Mouse (Mus musculus) liver, embryonic 16.5 days (tissue): ENCODE results near the gene Fam171b. TPM values are rescaled to one million over a fixed set of nuclear protein-coding genes. Genes with fewer than 3 reads are reported as not detected.

Experiments
- ATAC-seq: fragments of 200-750 bp; cut with Nextera tagmentation; 2 replicates; pipeline ENCODE4 v1.8.0; 2017; ENCODE audit warnings: low read depth, mild to moderate bottlenecking, moderate number of reproducible peaks, moderate library complexity
- H3K27ac ChIP-seq: fragments of 300-500 bp; sonication (generic); 2 replicates; pipeline ENCODE4 v1.5.1; 2014; ENCODE audit warnings: mild to moderate bottlenecking, low read length
- H3K27me3 ChIP-seq: fragments of 300-500 bp; sonication (generic); 2 replicates; pipeline ENCODE4 v1.6.1; 2014; ENCODE audit warnings: low read depth, low read length, mixed read lengths; ENCODE audit not compliant: control insufficient read depth, insufficient read depth
- H3K36me3 ChIP-seq: fragments of 300-500 bp; sonication (generic); 2 replicates; pipeline ENCODE4 v1.6.1; 2014; ENCODE audit warnings: mild to moderate bottlenecking; ENCODE audit not compliant: control insufficient read depth, insufficient read depth
- H3K4me1 ChIP-seq: fragments of 300-500 bp; sonication (generic); 2 replicates; pipeline ENCODE4 v1.6.1; 2014; ENCODE audit warnings: low read depth, low read length, mixed read lengths; ENCODE audit not compliant: control insufficient read depth
- H3K4me2 ChIP-seq: fragments of 300-500 bp; sonication (generic); 2 replicates; pipeline ENCODE4 v1.6.1; 2014; ENCODE audit warnings: low read depth, low read length, mixed read lengths
- H3K4me3 ChIP-seq: fragments of 300-500 bp; sonication (generic); 2 replicates; pipeline ENCODE4 v1.5.1; 2014; ENCODE audit warnings: low read depth, mild to moderate bottlenecking, low read length
- H3K9ac ChIP-seq: fragments of 300-500 bp; sonication (generic); 2 replicates; pipeline ENCODE4 v1.6.1; 2014; ENCODE audit warnings: low read depth, low read length
- H3K9me3 ChIP-seq: fragments of 300-500 bp; sonication (generic); replicated peaks from 2 replicates; pipeline ENCODE4 v1.6.1; 2016; ENCODE audit warnings: low read length; ENCODE audit not compliant: control insufficient read depth
- WGBS: fragments of 180-500 bp; shearing (Covaris S2); extraction: QIAGEN DNeasy Blood & Tissue Kit; methylation state at CpG from one replicate; pipeline ENCODE4 v1.1.7; 2014; ENCODE audit not compliant: insufficient replicate concordance; 5-methylcytosine and 5-hydroxymethylcytosine counted together
- polyA plus RNA-seq: library from polyadenylated mRNA; unstranded; fragments of >200 nt; fragmentation: Nextera tagmentation; extraction: Ambion mirVana; gene quantifications from 2 replicates; pipeline ENCODE4 v1.2.1, GENCODE M21; 2015

The Fam171b gene
- 0.28 and 0.33 TPM in 2 replicates for polyA plus RNA-seq

DNA sequence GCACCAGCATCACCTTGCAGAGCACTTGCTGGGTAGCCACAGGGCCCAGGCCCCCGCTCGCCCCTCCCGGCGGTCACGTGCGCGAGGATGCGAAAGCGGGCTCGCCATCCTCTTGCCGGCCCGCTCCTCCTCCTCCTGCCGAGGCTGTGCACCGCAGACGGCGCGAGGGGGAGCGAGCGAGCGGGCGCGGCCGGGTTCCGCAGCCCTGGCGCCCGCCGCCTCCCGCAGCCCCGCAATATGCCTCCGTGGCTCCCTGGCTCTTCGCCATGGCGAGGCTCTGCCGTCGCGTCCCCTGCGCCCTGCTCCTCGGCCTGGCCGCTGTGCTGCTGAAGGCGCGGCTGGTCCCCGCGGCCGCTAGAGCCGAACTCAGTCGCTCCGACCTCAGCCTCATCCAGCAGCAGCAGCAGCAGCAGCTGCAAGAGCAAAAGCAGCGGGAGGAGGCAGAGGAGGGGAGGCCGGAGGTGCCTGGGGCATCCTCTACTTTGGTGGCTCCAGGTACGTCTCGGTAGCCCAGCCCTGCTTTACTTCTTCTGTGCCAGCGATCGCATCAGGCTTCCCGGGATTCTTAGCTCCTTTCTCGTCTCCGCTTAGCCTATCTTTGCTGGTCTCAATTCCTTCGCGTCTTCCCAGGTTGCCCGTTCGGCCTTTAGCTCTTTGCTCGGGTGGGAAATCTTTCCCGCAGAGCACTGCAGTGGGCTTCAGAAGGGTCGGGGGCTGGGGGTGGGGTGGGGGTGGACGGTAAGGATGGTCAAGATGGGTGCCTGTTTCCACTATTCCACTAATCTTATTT is at the start of gene Fam171b:
TSS of gene Fam171b (plus strand) at position 154 of the 790 bp plus-strand sequence.
- H3K27ac ChIP-seq: no peak within 1 kb of the TSS
- no peaks in the 10 kb centered on the region for H3K36me3 ChIP-seq
- ATAC-seq: peak; percentile 32; the same call in 1 of the 2 replicates
- no peaks in the 10 kb centered on the region for H3K4me1 ChIP-seq
- no peaks in the 10 kb centered on the region for H3K9me3 ChIP-seq
- peak within 1 kb of the TSS; percentile 50 for H3K4me3 ChIP-seq
- H3K27me3 ChIP-seq: peaks cover 23% of the 10 kb centered on the region
- WGBS: under 1% methylated on average over 63 of the region's 63 CpGs
- H3K4me2 ChIP-seq: peak within 1 kb of the TSS; percentile 60
- H3K9ac ChIP-seq: no peak within 1 kb of the TSS

DNA sequence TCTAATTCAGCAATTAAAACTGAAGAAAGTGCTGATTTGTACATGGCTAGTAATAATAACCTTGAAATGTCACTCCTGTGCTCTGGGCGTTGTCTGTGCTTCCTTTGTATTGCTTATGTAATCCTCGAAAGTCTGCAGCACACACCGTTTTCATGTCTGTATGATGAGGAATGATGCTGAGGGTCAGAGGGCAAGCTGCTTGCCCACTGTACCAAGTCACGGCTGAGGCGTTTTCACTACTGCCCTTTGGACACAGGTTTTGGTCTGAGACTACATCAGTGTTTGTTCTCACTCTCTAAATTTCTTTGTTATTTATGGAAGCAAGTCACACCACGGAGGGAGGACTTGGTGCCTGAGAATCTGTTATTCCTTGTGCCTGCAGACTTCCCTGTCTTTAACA is 46.4 kb upstream of the Fam171b start:
- no peak overlapping the region for H3K4me2 ChIP-seq
- 57% methylated on average over 6 of the region's 6 CpGs for WGBS
- H3K4me1 ChIP-seq: no peaks in the 10 kb centered on the region
- H3K36me3 ChIP-seq: peaks cover 4% of the 10 kb centered on the region; the same call in 1 of the 2 replicates
- no peaks in the 10 kb centered on the region for H3K27me3 ChIP-seq
- no peaks in the 10 kb centered on the region for H3K9me3 ChIP-seq
- H3K27ac ChIP-seq: no peak overlapping the region
- ATAC-seq: no peak
- no peak overlapping the region for H3K9ac ChIP-seq
- no peak overlapping the region for H3K4me3 ChIP-seq

- Histone ChIP-seq H3K9ac (no peak overlapping the region), H3K4me1 (no peaks in the 10 kb centered on the region), H3K27ac (no peak overlapping the region), H3K27me3 (no peaks in the 10 kb centered on the region), H3K36me3 (peaks cover 4% of the 10 kb centered on the region; the same call in 1 of the 2 replicates), H3K9me3 (no peaks in the 10 kb centered on the region), H3K4me3 (no peak overlapping the region), H3K4me2 (no peak overlapping the region)
- 0% methylated on average over 1 of the region's 1 CpGs for WGBS
- ATAC-seq: no peak
These were observed 45.6 kb upstream of the Fam171b start for GRCm38 (mm10) chr2:83766878-83767277.

- Histone ChIP-seq H3K27me3 (no peaks in the 10 kb centered on the region), H3K27ac (no peak overlapping the region), H3K9ac (no peak overlapping the region), H3K9me3 (no peaks in the 10 kb centered on the region), H3K36me3 (peaks cover 7% of the 10 kb centered on the region), H3K4me3 (no peak overlapping the region), H3K4me2 (no peak overlapping the region), H3K4me1 (no peaks in the 10 kb centered on the region)
- ATAC-seq: no peak
- WGBS: 69% methylated on average over 4 of the region's 4 CpGs
These were observed 44.0 kb upstream of the Fam171b start for GRCm38 (mm10) chr2:83768311-83769047.

DNA sequence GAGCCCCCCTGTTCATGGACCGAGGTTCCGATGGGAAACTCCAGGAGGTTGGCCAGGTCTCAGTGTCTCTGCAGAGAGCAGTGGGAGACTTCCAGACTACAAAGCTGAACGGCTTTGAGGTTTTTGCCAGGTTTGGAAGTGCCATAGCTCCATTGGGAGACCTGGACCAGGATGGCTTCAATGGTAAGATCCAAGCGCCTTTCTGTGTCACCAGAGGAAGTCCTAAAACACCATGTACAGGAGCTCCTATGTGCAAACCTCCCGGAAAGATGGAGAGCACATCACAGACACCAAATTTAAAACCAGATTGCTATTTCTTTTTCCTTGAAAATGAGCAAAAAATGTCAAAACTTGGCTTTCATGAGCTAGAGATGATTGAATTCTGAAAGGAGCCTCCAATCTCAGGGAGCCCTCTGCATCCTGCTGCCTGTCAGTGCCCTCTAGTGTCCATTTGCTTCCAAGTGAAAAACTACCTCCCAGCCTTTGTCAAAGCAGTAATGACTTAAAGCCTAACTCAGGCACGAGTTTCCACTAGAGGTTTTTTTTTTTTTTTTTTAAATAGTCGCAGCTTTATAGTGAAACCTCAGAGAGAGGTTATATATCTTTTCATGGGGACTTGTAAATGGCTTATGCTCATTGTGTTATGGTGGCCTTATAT is 41.2 kb upstream of the Fam171b start:
- H3K4me1 ChIP-seq: no peaks in the 10 kb centered on the region
- no peak for ATAC-seq
- no peak overlapping the region for H3K9ac ChIP-seq
- H3K9me3 ChIP-seq: no peaks in the 10 kb centered on the region
- H3K4me3 ChIP-seq: no peak overlapping the region
- no peaks in the 10 kb centered on the region for H3K27me3 ChIP-seq
- peaks cover 3% of the 10 kb centered on the region for H3K36me3 ChIP-seq
- no peak overlapping the region for H3K4me2 ChIP-seq
- WGBS: 46% methylated on average over 7 of the region's 7 CpGs
- no peak overlapping the region for H3K27ac ChIP-seq

DNA sequence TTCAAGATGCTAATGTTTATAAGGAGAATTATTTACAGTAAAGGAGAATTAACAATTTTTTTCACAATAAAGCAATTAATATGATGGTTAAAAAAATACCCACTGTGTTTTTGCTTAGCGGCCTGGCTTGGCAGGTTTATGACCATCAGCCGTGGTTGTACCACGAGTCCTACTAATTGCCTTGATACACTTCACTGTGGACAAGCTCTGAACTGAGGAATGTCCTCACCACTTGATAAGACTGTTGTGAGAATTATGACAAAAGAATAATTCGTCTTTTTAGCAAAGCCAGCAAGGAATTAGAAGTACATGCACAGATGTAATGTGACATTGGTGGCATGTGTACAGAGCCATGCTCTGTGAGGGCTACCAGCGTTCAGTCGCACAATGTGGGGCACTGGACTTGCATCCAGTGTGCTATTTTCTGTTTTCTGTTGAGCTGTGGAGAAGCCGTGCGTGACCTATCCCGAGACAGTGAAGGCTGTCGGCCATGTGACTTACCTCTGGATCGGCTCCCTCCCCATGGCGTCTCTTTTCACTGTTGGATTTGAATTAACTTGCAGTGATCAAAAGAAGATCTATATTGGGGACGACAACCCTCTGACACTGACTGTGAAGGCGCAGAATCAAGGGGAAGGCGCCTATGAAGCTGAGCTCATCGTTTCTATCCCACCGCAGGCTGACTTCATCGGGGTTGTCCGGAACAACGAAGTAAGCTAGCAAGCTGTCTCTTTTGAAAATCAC is 20.9 kb upstream of the Fam171b start:
- no peaks in the 10 kb centered on the region; the same call in 1 of the 2 replicates for H3K36me3 ChIP-seq
- H3K4me3 ChIP-seq: no peak overlapping the region
- H3K4me2 ChIP-seq: no peak overlapping the region
- no peaks in the 10 kb centered on the region for H3K9me3 ChIP-seq
- H3K4me1 ChIP-seq: no peaks in the 10 kb centered on the region
- no peak overlapping the region for H3K9ac ChIP-seq
- H3K27me3 ChIP-seq: no peaks in the 10 kb centered on the region
- WGBS: 80% methylated on average over 20 of the region's 20 CpGs
- H3K27ac ChIP-seq: no peak overlapping the region
- no peak for ATAC-seq

- Histone ChIP-seq H3K9ac (no peak overlapping the region), H3K9me3 (no peaks in the 10 kb centered on the region), H3K4me3 (no peak overlapping the region), H3K4me1 (no peaks in the 10 kb centered on the region), H3K27me3 (no peaks in the 10 kb centered on the region), H3K4me2 (no peak overlapping the region), H3K36me3 (no peaks in the 10 kb centered on the region; the same call in 1 of the 2 replicates), H3K27ac (no peak overlapping the region)
- WGBS: 71% methylated on average over 4 of the region's 4 CpGs
- ATAC-seq: no peak
These were observed 20.3 kb upstream of the Fam171b start for GRCm38 (mm10) chr2:83792102-83792501.

DNA sequence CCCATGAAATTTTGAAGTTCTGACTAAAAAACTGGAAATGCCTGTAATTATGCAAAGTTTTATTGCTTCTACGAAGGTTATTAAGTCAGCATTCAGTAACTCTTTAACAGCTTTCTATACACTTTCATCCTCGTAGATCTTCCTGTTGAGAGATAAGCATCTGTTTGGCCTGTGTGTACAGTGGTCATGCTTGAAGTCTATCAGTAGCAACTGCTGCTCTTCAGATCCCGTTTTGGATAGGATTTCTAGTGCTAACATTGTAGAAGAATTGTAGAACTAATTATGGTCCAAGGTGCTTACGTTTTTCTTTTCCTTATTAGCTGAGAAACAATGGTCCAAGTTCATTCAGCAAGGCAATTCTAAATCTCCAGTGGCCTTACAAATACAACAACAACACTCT is 16.7 kb upstream of the Fam171b start:
- Histone ChIP-seq H3K4me1 (no peaks in the 10 kb centered on the region), H3K9ac (no peak overlapping the region), H3K4me3 (no peak overlapping the region), H3K36me3 (no peaks in the 10 kb centered on the region; the same call in 1 of the 2 replicates), H3K27ac (no peak overlapping the region), H3K4me2 (no peak overlapping the region), H3K9me3 (no peaks in the 10 kb centered on the region), H3K27me3 (no peaks in the 10 kb centered on the region)
- 50% methylated on average over 4 of the region's 4 CpGs for WGBS
- ATAC-seq: no peak
